Mouse (Mus musculus) stomach, embryonic 15.5 days (tissue): ENCODE measurements around the gene Fzd5. TPM values are rescaled to one million over a fixed set of nuclear protein-coding genes. Genes with fewer than 3 reads are reported as not detected.
A peak's percentile ranks its signal among the peaks of the same experiment; 100 is the strongest.

Experiments used
- ATAC-seq: fragments of 200-750 bp; cut with Nextera tagmentation; 2 replicates; pipeline ENCODE4 v1.8.0; 2017; ENCODE audit warnings: low read depth, moderate number of reproducible peaks, moderate TSS enrichment; ENCODE audit not compliant: insufficient read depth, low FRiP score
- H3K27ac ChIP-seq: fragments of 300-500 bp; sonication (generic); 2 replicates; pipeline ENCODE4 v1.5.1; 2015; ENCODE audit warnings: mild to moderate bottlenecking, inconsistent platforms
- H3K27me3 ChIP-seq: fragments of 300-500 bp; sonication (generic); replicated peaks from 2 replicates; pipeline ENCODE4 v1.6.1; 2015; ENCODE audit warnings: inconsistent platforms
- H3K36me3 ChIP-seq: fragments of 300-500 bp; sonication (generic); 2 replicates; pipeline ENCODE4 v1.6.1; 2015; ENCODE audit warnings: inconsistent platforms
- H3K4me1 ChIP-seq: fragments of 300-500 bp; sonication (generic); 2 replicates; pipeline ENCODE4 v1.6.1; 2015; ENCODE audit warnings: inconsistent platforms
- H3K4me2 ChIP-seq: fragments of 300-500 bp; sonication (generic); 2 replicates; pipeline ENCODE4 v1.6.1; 2015; ENCODE audit warnings: mild to moderate bottlenecking, inconsistent platforms
- H3K4me3 ChIP-seq: fragments of 300-500 bp; sonication (generic); replicated peaks from 2 replicates; pipeline ENCODE4 v1.5.1; 2015; ENCODE audit warnings: inconsistent platforms
- H3K9ac ChIP-seq: fragments of 300-500 bp; sonication (generic); 2 replicates; pipeline ENCODE4 v1.6.1; 2015; ENCODE audit warnings: inconsistent platforms
- H3K9me3 ChIP-seq: fragments of 300-500 bp; sonication (generic); 2 replicates; pipeline ENCODE4 v1.6.1; 2016; ENCODE audit warnings: inconsistent platforms
- WGBS: fragments of 180-500 bp; shearing (Covaris S2); methylation state at CpG from one replicate; pipeline ENCODE4 v1.1.7; 2015; 5-methylcytosine and 5-hydroxymethylcytosine counted together
- polyA plus RNA-seq: library from polyadenylated mRNA; unstranded; fragments of >200 nt; fragmentation: Nextera tagmentation; extraction: Ambion mirVana; gene quantifications from 2 replicates; pipeline ENCODE4 v1.2.1, GENCODE M21; 2015

Fzd5 gene
- polyA plus RNA-seq, 1 experiment from 2014 or later: 7.3 TPM

- no peak overlapping the region for H3K9ac ChIP-seq
- H3K4me3 ChIP-seq: no peak overlapping the region
- H3K27ac ChIP-seq: no peak overlapping the region
- H3K9me3 ChIP-seq: no peaks in the 10 kb centered on the region
- 75% methylated on average over 8 of the region's 8 CpGs for WGBS
- ATAC-seq: no peak
- H3K4me1 ChIP-seq: no peaks in the 10 kb centered on the region
- no peaks in the 10 kb centered on the region for H3K36me3 ChIP-seq
- no peak overlapping the region for H3K4me2 ChIP-seq
- H3K27me3 ChIP-seq: no peaks in the 10 kb centered on the region
These were observed 15.6 kb upstream of the Fzd5 start for GRCm38 (mm10) chr1:64753109-64753508.

- H3K9ac ChIP-seq: no peak overlapping the region
- H3K4me2 ChIP-seq: no peak overlapping the region
- H3K27me3 ChIP-seq: no peaks in the 10 kb centered on the region
- no peaks in the 10 kb centered on the region for H3K36me3 ChIP-seq
- ATAC-seq: no peak
- H3K4me3 ChIP-seq: no peak overlapping the region
- H3K9me3 ChIP-seq: no peaks in the 10 kb centered on the region
- no peaks in the 10 kb centered on the region for H3K4me1 ChIP-seq
- no peak overlapping the region for H3K27ac ChIP-seq
These were observed 7.1 kb upstream of the Fzd5 start for GRCm38 (mm10) chr1:64744616-64745015.

DNA sequence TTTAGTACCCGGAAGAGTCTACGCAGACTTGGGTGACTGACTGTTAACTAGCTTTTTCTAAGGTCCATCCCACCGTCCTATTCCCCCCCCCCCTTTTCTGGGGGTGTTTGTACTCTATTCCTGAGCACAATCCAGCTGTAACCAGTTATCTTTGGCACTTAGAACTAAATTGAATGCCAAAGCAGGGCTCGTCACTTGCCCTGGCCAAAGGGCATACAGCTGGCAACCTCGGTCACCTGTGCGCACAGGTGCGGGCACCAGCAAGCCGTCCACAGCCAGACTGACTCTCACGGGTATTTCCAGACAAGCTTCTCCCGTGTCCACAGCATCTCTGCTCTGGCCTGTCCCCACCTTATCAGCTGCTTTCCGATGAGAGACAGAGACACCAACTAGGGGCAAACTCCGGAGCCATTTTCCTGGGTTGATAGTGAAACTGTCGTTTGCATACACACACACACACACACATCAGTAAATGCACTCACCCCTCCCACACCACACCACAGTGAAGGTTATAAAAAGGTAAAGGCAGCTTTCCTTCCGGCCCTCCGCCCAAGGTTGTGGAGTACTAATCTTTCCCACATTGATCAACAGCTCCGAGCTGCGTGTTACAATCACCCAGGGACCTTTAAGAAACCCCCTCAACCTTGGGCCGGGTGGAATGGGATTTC, 5.3 kb upstream of the Fzd5 start:
- Histone ChIP-seq H3K9me3 (no peaks in the 10 kb centered on the region), H3K4me3 (no peak overlapping the region), H3K4me1 (0 out of 2 replicates have a peak, but pooled peaks cover 3% of the 10 kb centered on the region), H3K4me2 (peak overlapping the region; percentile 8; the same call in 1 of the 2 replicates), H3K36me3 (no peaks in the 10 kb centered on the region), H3K27ac (no peak overlapping the region), H3K27me3 (no peaks in the 10 kb centered on the region), H3K9ac (no peak overlapping the region)
- 77% methylated on average over 18 of the region's 18 CpGs for WGBS
- ATAC-seq: no peak

GRCm38 (mm10) chr1:64738661-64739082, 1.1 kb upstream of the Fzd5 start:
- peak overlapping the region; percentile 13; the same call in 1 of the 2 replicates for H3K9ac ChIP-seq
- peak overlapping the region; percentile 95 for H3K4me2 ChIP-seq
- under 1% methylated on average over 14 of the region's 14 CpGs for WGBS
- peaks cover 19% of the 10 kb centered on the region for H3K4me1 ChIP-seq
- H3K27me3 ChIP-seq: no peaks in the 10 kb centered on the region
- no peaks in the 10 kb centered on the region for H3K36me3 ChIP-seq
- ATAC-seq: no peak
- peak overlapping the region; percentile 90 for H3K27ac ChIP-seq
- peak overlapping the region; percentile 77 for H3K4me3 ChIP-seq
- no peaks in the 10 kb centered on the region for H3K9me3 ChIP-seq

DNA sequence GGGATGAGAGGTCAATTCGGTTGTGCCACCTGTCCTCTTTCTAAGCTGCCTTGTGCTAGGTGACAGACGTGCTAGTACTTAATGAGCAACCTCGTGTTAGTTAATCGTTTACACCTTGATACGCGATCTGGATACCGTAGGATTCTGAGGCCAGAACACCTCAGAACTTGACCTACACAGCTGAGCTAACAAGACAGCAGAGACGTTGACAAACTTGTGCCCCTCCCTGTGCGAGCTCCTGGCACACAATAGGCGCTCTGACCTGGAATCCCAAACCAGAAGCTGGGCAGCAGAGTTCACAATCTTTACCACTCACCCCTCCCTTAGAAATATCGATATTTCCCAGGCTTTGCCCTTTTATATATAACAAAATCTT, 617 bp upstream of the Fzd5 start:
- Histone ChIP-seq H3K4me1 (peaks cover 23% of the 10 kb centered on the region), H3K9ac (peak overlapping the region; percentile 13; the same call in 1 of the 2 replicates), H3K27ac (peak overlapping the region; percentile 90), H3K36me3 (no peaks in the 10 kb centered on the region), H3K9me3 (no peaks in the 10 kb centered on the region), H3K4me3 (peak overlapping the region; percentile 77), H3K4me2 (peak overlapping the region; percentile 95), H3K27me3 (no peaks in the 10 kb centered on the region)
- ATAC-seq: peak; percentile 36
- under 1% methylated on average over 11 of the region's 11 CpGs for WGBS

- no peak; the same call in 1 of the 2 replicates for ATAC-seq
- Histone ChIP-seq H3K36me3 (no peaks in the 10 kb centered on the region), H3K4me1 (peaks cover 31% of the 10 kb centered on the region), H3K9me3 (no peaks in the 10 kb centered on the region), H3K27me3 (no peaks in the 10 kb centered on the region), H3K27ac (peak overlapping the region; percentile 91), H3K9ac (peak overlapping the region; percentile 83), H3K4me3 (peak overlapping the region; percentile 77), H3K4me2 (peak overlapping the region; percentile 95)
- WGBS: under 1% methylated on average over 52 of the region's 56 CpGs
These were observed 660 bp downstream of the Fzd5 start for GRCm38 (mm10) chr1:64736681-64737501.

DNA sequence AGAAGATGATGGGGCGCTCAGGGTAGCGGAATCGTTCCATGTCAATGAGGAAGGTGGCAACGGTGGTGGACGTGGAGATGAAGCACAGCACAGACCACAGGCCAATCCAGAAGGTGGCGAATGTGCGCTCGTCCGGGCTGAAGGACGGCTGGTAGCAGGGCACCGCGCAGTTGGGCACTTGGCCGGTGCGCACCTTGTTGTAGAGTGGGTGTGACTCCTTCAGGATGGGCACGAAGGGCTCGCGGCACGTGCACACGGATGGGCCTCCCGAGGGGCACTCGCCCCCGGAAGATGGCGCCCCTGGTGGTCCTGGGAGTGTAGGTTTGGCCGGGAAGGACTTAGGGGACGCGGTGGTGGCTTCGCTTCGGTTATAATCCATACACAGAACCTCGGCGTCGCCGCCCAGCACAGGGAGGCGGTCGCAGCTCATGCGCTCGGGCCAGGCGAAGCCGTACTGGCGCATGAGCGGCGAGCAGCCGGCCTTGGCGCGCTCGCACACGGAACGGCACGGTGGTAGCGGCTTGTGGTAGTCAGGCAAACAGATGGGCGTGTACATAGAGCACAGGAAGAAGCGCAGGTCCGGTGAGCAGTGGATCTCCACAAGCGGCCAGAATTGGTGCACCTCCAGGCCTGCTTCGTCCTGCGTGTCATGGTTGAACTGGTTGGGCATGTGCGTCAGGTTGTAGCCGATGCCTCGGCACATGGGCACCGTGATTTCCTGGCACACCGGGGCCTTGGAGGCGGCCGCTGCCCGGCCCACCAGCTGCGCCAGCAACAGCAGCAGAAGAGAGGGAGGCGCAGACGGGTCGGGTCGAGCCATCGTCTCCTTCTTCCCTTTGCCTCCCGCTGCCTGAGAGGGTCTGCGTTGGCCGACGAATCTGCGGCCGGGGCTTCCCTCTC, 1.5 kb downstream of the Fzd5 start:
- H3K4me3 ChIP-seq: peak overlapping the region; percentile 77
- H3K4me1 ChIP-seq: peaks cover 35% of the 10 kb centered on the region
- H3K27ac ChIP-seq: peak overlapping the region; percentile 91
- H3K9me3 ChIP-seq: no peaks in the 10 kb centered on the region
- WGBS: 7% methylated on average over 75 of the region's 75 CpGs
- H3K4me2 ChIP-seq: peak overlapping the region; percentile 95
- peak overlapping the region; percentile 83; the same call in 1 of the 2 replicates for H3K9ac ChIP-seq
- no peaks in the 10 kb centered on the region for H3K27me3 ChIP-seq
- no peaks in the 10 kb centered on the region for H3K36me3 ChIP-seq
- no peak for ATAC-seq

DNA sequence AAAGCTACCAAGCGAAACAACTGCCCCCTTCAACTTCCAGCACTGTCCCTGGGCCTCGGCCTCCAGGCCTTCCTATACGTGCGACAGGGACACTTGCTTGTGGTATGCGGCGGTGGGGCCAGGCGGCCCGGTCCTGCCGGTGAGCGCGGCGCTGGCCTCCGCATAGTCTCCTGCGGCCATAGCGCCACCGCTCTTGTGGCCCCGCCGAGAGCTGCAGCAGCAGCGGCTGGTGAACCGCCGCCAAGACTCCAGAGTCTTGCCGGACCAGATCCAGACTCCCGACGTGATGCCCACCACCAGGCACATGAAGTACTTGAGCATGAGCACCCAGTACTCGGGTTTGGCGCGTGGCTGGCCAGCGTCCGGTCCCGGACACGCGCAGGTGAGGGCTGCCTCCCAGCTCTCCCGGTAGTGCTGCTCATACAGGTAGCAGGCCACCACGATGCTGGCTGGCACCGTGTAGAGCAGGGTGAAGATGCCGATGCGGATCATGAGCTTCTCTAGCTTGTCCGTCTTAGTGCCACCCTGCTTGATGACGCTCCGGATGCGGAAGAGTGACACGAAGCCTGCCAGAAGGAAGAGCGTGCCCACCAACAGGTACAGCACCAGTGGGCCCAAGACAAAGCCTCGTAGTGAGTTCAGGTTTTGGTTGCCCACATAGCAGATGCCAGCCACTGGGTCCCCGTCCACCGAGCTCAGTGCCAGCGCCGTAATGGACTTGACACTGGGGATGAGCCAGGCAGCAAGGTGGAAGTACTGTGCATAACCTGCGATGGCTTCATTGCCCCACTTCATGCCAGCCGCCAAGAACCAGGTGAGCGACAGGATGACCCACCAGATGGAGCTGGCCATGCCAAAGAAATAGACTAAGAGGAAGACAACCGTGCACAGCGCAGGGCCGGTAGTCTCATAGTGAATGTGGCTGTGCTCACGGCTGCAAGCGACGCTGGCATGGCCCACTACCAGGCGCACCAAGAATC, 2.5 kb downstream of the Fzd5 start:
- WGBS: 32% methylated on average over 58 of the region's 58 CpGs
- ATAC-seq: no peak
- H3K4me1 ChIP-seq: peaks cover 35% of the 10 kb centered on the region

DNA sequence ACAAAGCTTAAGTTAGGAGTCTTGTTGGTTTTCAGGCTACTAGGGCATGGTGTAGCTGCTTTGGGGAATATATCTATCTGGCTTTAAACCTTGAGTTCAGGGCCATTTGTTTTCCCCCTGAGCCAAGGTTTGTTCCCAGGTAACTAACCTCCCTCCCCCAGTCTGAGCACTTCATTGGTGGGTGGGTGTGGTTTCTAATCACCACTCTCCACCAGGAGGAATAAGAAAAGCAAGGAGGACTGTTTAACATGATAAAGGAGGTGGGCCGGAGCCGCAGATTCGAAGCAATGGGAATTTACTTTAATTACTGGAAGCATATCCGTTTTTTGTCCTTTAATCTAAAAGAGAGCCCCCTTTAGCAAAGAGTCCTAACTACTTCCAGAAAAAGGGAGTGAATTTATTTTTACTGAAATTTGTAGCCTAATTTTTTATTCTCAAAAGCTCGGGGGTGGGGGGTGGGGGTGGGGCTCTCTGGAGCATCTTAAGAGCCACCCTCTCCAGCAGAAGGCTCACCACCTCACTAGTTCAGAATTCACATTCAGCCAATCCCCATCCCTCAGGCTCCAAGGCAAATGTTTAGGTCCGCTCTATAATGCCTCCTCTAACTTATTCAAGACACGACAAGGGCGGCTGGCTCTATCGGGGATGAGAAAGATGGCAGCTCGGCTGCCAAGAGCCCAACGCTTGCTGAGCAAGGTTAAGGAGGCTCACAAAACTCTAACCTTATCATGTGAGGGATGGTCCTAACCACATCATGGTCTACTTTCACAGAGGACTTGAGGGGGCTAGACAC, 3.9 kb downstream of the Fzd5 start:
- Histone ChIP-seq H3K9me3 (no peaks in the 10 kb centered on the region), H3K4me1 (peaks cover 35% of the 10 kb centered on the region), H3K9ac (no peak overlapping the region), H3K4me2 (peak overlapping the region; percentile 95), H3K27me3 (no peaks in the 10 kb centered on the region), H3K36me3 (no peaks in the 10 kb centered on the region), H3K4me3 (peak overlapping the region; percentile 17), H3K27ac (peak overlapping the region; percentile 22)
- ATAC-seq: no peak
- 46% methylated on average over 11 of the region's 11 CpGs for WGBS

More for the DNA sequence above, 2.5 kb downstream of the Fzd5 start:
- H3K9me3 ChIP-seq: no peaks in the 10 kb centered on the region
- no peaks in the 10 kb centered on the region for H3K27me3 ChIP-seq
- H3K36me3 ChIP-seq: no peaks in the 10 kb centered on the region
- peak overlapping the region; percentile 38 for H3K9ac ChIP-seq
- peak overlapping the region; percentile 77 for H3K4me3 ChIP-seq
- peak overlapping the region; percentile 95 for H3K4me2 ChIP-seq
- H3K27ac ChIP-seq: peak overlapping the region; percentile 18; the same call in 1 of the 2 replicates

GRCm38 (mm10) chr1:64732637-64733200, 4.8 kb downstream of the Fzd5 start:
- 0 out of 2 replicates have a peak, but pooled peaks cover 3% of the 10 kb centered on the region for H3K36me3 ChIP-seq
- no peak overlapping the region for H3K9ac ChIP-seq
- no peaks in the 10 kb centered on the region for H3K27me3 ChIP-seq
- ATAC-seq: no peak
- H3K27ac ChIP-seq: peak overlapping the region; percentile 22; the same call in 1 of the 2 replicates
- H3K4me1 ChIP-seq: peaks cover 32% of the 10 kb centered on the region
- H3K4me3 ChIP-seq: peak overlapping the region; percentile 17; the same call in 1 of the 2 replicates
- H3K4me2 ChIP-seq: peak overlapping the region; percentile 95
- 49% methylated on average over 7 of the region's 7 CpGs for WGBS
- no peaks in the 10 kb centered on the region for H3K9me3 ChIP-seq
